Mouse (Mus musculus) CH12.LX (cell line): ENCODE data around the gene Serinc5. TPM values are rescaled to one million over a fixed set of nuclear protein-coding genes. Genes with fewer than 3 reads are reported as not detected.

Source experiments
- DNase-seq: peaks from one replicate; pipeline ENCODE4 v3.0.0-alpha.2; 2013; ENCODE audit errors: extremely low read depth
- H3K27ac ChIP-seq: 2 replicates; pipeline ENCODE4 v1.5.1; 2012; ENCODE audit warnings: low read depth, mild to moderate bottlenecking, control low read depth, moderate library complexity; ENCODE audit not compliant: insufficient read depth
- H3K27me3 ChIP-seq: replicated peaks from 2 replicates; pipeline ENCODE3; 2012; ENCODE audit warnings: inconsistent platforms
- H3K36me3 ChIP-seq, 2 experiments: replicated peaks in 1 of 2; 2 replicates each; pipeline versions ENCODE3 to v1.6.1; 2012; ENCODE audit warnings: inconsistent platforms in 1 of 2, low read length in 1 of 2, mild to moderate bottlenecking in 1 of 2, mixed read lengths in 1 of 2, moderate library complexity in 1 of 2; ENCODE audit not compliant: control insufficient read depth in 1 of 2, insufficient read depth in 1 of 2
- H3K4me1 ChIP-seq, 2 experiments: 2 replicates each; pipeline ENCODE4 v1.6.1; 2012; ENCODE audit warnings: inconsistent platforms in 1 of 2, moderate library complexity in 1 of 2; ENCODE audit not compliant: insufficient read depth in 2 of 2, control insufficient read depth in 1 of 2
- H3K4me2 ChIP-seq: 2 replicates; pipeline ENCODE4 v1.6.1; 2012; ENCODE audit warnings: low read depth, mild to moderate bottlenecking, control low read depth; ENCODE audit not compliant: poor library complexity, insufficient read depth, severe bottlenecking
- H3K4me3 ChIP-seq, 3 experiments: fragments of 150-350 bp in 1 of 3; sonication (generic) in 1 of 3; replicated peaks in 1 of 3; 2 replicates each; pipeline versions ENCODE3 to v1.5.1; 2011 to 2012; ENCODE audit warnings: low read depth in 2 of 3, low read length in 2 of 3, mild to moderate bottlenecking in 2 of 3, moderate library complexity in 2 of 3, control low read depth in 1 of 3, improper control_type of control experiment in 1 of 3, inconsistent platforms in 1 of 3, mixed read lengths in 1 of 3; ENCODE audit not compliant: poor library complexity in 1 of 3
- H3K79me2 ChIP-seq: replicated peaks from 2 replicates; pipeline ENCODE4 v1.6.1; 2012; ENCODE audit warnings: mild to moderate bottlenecking, moderate library complexity; ENCODE audit not compliant: control insufficient read depth, poor library complexity, insufficient read depth, severe bottlenecking; ENCODE audit errors: extremely low read depth
- H3K9ac ChIP-seq: 2 replicates; pipeline ENCODE4 v1.6.1; 2012; ENCODE audit warnings: low read depth, mild to moderate bottlenecking, control low read depth, moderate library complexity; ENCODE audit not compliant: insufficient read depth
- H3K9me3 ChIP-seq: replicated peaks from 2 replicates; pipeline ENCODE3; 2012; ENCODE audit warnings: low read length, inconsistent platforms, mixed read lengths
- BHLHE40 ChIP-seq: IDR thresholded peaks from 2 replicates; pipeline ENCODE4 v1.6.1; 2011; ENCODE audit warnings: mild to moderate bottlenecking, low read depth, low read length, improper control_type of control experiment
- CHD1 ChIP-seq: IDR thresholded peaks from 2 replicates; pipeline ENCODE4 v1.6.1; 2012; ENCODE audit warnings: low read depth, low read length, improper control_type of control experiment, inconsistent platforms
- CHD2 ChIP-seq: IDR thresholded peaks from 2 replicates; pipeline ENCODE4 v1.6.1; 2011; ENCODE audit warnings: low read length, improper control_type of control experiment
- CTCF ChIP-seq, 2 experiments: IDR thresholded peaks in 1 of 2; conservative IDR thresholded peaks in 1 of 2; 2 replicates each; pipeline ENCODE4 v1.5.1; 2011 to 2012; ENCODE audit warnings: low read depth in 2 of 2, low read length in 2 of 2, improper control_type of control experiment in 1 of 2, inconsistent platforms in 1 of 2, mild to moderate bottlenecking in 1 of 2, moderate library complexity in 1 of 2
- E2F4 ChIP-seq: IDR thresholded peaks from 2 replicates; pipeline ENCODE4 v1.6.1; 2011; ENCODE audit warnings: low read depth, low read length, improper control_type of control experiment; ENCODE audit not compliant: insufficient replicate concordance
- ELF1 ChIP-seq: IDR thresholded peaks from 2 replicates; pipeline ENCODE4 v1.6.1; 2014; ENCODE audit warnings: low read depth, mild to moderate bottlenecking, inconsistent platforms, low read length, improper control_type of control experiment
- EP300 ChIP-seq: IDR thresholded peaks from 2 replicates; pipeline ENCODE4 v1.6.1; 2011; ENCODE audit warnings: low read length, improper control_type of control experiment
- ETS1 ChIP-seq: conservative IDR thresholded peaks from 2 replicates; pipeline ENCODE4 v1.6.1; 2012; ENCODE audit warnings: low read depth, mild to moderate bottlenecking, inconsistent platforms, low read length, improper control_type of control experiment, moderate library complexity
- GABPA ChIP-seq: IDR thresholded peaks from 2 replicates; pipeline ENCODE4 v1.6.1; 2012; ENCODE audit warnings: low read depth, low read length, improper control_type of control experiment, inconsistent platforms; ENCODE audit not compliant: insufficient replicate concordance
- HCFC1 ChIP-seq: IDR thresholded peaks from 2 replicates; pipeline ENCODE4 v1.6.1; 2012; ENCODE audit warnings: low read depth, mild to moderate bottlenecking, inconsistent platforms, low read length, improper control_type of control experiment
- IRF4 ChIP-seq: IDR thresholded peaks from 2 replicates; pipeline ENCODE4 v1.6.1; 2014; ENCODE audit warnings: low read depth, mild to moderate bottlenecking, inconsistent platforms, low read length, improper control_type of control experiment
- JUN ChIP-seq: IDR thresholded peaks from 2 replicates; pipeline ENCODE4 v1.6.1; 2011; ENCODE audit warnings: low read depth, mild to moderate bottlenecking, low read length, improper control_type of control experiment, moderate library complexity; ENCODE audit not compliant: insufficient read depth
- JUND ChIP-seq: conservative IDR thresholded peaks from 2 replicates; pipeline ENCODE4 v1.6.1; 2011; ENCODE audit warnings: low read depth, low read length, improper control_type of control experiment
- KAT2A ChIP-seq: IDR thresholded peaks from 2 replicates; pipeline ENCODE4 v1.6.1; 2012; ENCODE audit warnings: low read length, improper control_type of control experiment, inconsistent platforms; ENCODE audit not compliant: insufficient replicate concordance
- MAFK ChIP-seq: IDR thresholded peaks from 2 replicates; pipeline ENCODE4 v1.6.1; 2011; ENCODE audit warnings: low read length, improper control_type of control experiment; ENCODE audit not compliant: insufficient replicate concordance
- MAX ChIP-seq: IDR thresholded peaks from 2 replicates; pipeline ENCODE4 v1.6.1; 2011; ENCODE audit warnings: low read length, improper control_type of control experiment
- MAZ ChIP-seq: IDR thresholded peaks from 2 replicates; pipeline ENCODE4 v1.6.1; 2012; ENCODE audit warnings: low read depth, mild to moderate bottlenecking, inconsistent platforms, low read length, improper control_type of control experiment, moderate library complexity
- MEF2A ChIP-seq: IDR thresholded peaks from 2 replicates; pipeline ENCODE4 v1.6.1; 2014; ENCODE audit warnings: low read depth, mild to moderate bottlenecking, inconsistent platforms, low read length, improper control_type of control experiment, borderline replicate concordance
- MXI1 ChIP-seq: IDR thresholded peaks from 2 replicates; pipeline ENCODE4 v1.6.1; 2011; ENCODE audit warnings: mild to moderate bottlenecking, low read depth, low read length, improper control_type of control experiment
- MYC ChIP-seq: IDR thresholded peaks from 2 replicates; pipeline ENCODE4 v1.6.1; 2011; ENCODE audit warnings: low read depth, mild to moderate bottlenecking, improper control_type of control experiment, low read length
- NELFE ChIP-seq: IDR thresholded peaks from 2 replicates; pipeline ENCODE4 v1.6.1; 2011; ENCODE audit warnings: low read depth, low read length, improper control_type of control experiment
- NRF1 ChIP-seq: IDR thresholded peaks from 2 replicates; pipeline ENCODE4 v1.6.1; 2014; ENCODE audit warnings: low read depth, mild to moderate bottlenecking, inconsistent platforms, low read length, improper control_type of control experiment, moderate library complexity
- PAX5 ChIP-seq: IDR thresholded peaks from 2 replicates; pipeline ENCODE4 v1.6.1; 2012; ENCODE audit warnings: low read length, inconsistent platforms, mixed read lengths
- POLR2A ChIP-seq: IDR thresholded peaks from 2 replicates; pipeline ENCODE4 v1.6.1; 2011; ENCODE audit warnings: low read depth, mild to moderate bottlenecking, improper control_type of control experiment, low read length
- POLR2AphosphoS2 ChIP-seq: IDR thresholded peaks from 2 replicates; pipeline ENCODE4 v1.6.1; 2011; ENCODE audit warnings: low read depth, low read length, improper control_type of control experiment
- RAD21 ChIP-seq: IDR thresholded peaks from 2 replicates; pipeline ENCODE4 v1.6.1; 2011; ENCODE audit warnings: low read depth, mild to moderate bottlenecking, low read length, improper control_type of control experiment, moderate library complexity
- RCOR1 ChIP-seq: conservative IDR thresholded peaks from 2 replicates; pipeline ENCODE4 v1.6.1; 2012; ENCODE audit warnings: low read depth, mild to moderate bottlenecking, inconsistent platforms, low read length, improper control_type of control experiment
- SIN3A ChIP-seq: IDR thresholded peaks from 2 replicates; pipeline ENCODE4 v1.6.1; 2012; ENCODE audit warnings: low read length, improper control_type of control experiment, inconsistent platforms
- SMC3 ChIP-seq: IDR thresholded peaks from 2 replicates; pipeline ENCODE4 v1.6.1; 2011; ENCODE audit warnings: low read depth, low read length, improper control_type of control experiment
- TBP ChIP-seq: conservative IDR thresholded peaks from 2 replicates; pipeline ENCODE4 v1.6.1; 2011; ENCODE audit warnings: low read depth, low read length, improper control_type of control experiment
- TCF12 ChIP-seq: IDR thresholded peaks from 2 replicates; pipeline ENCODE4 v1.6.1; 2014; ENCODE audit warnings: low read depth, mild to moderate bottlenecking, inconsistent platforms, low read length, improper control_type of control experiment
- UBTF ChIP-seq: IDR thresholded peaks from 2 replicates; pipeline ENCODE4 v1.6.1; 2012; ENCODE audit warnings: low read depth, mild to moderate bottlenecking, inconsistent platforms, low read length, improper control_type of control experiment, moderate library complexity
- USF1 ChIP-seq: IDR thresholded peaks from 2 replicates; pipeline ENCODE4 v1.6.1; 2014; ENCODE audit warnings: low read depth, mild to moderate bottlenecking, inconsistent platforms, low read length, improper control_type of control experiment
- USF2 ChIP-seq: conservative IDR thresholded peaks from 2 replicates; pipeline ENCODE4 v1.6.1; 2011; ENCODE audit warnings: low read depth, low read length, improper control_type of control experiment
- ZC3H11A ChIP-seq: IDR thresholded peaks from 2 replicates; pipeline ENCODE4 v1.6.1; 2012; ENCODE audit warnings: low read depth, mild to moderate bottlenecking, inconsistent platforms, low read length, improper control_type of control experiment
- ZKSCAN1 ChIP-seq: IDR thresholded peaks from 2 replicates; pipeline ENCODE4 v1.6.1; 2012; ENCODE audit warnings: low read depth, inconsistent platforms, low read length, improper control_type of control experiment, borderline replicate concordance
- ZMIZ1 ChIP-seq: IDR thresholded peaks from 2 replicates; pipeline ENCODE4 v1.6.1; 2012; ENCODE audit warnings: low read depth, mild to moderate bottlenecking, inconsistent platforms, low read length, improper control_type of control experiment
- ZNF384 ChIP-seq: IDR thresholded peaks from 2 replicates; pipeline ENCODE4 v1.6.1; 2012; ENCODE audit warnings: low read depth, low read length, improper control_type of control experiment, inconsistent platforms
- dilution Hi-C: fragments of 300-500 bp; cut with MboI; formaldehyde crosslinking; loops from 2 replicates; pipeline ENCODE4 v1.14.3; 2020; ENCODE audit warnings: low sequenced_read_pairs; ENCODE audit not compliant: extremely low pct_unique_long_range_greater_than_20kb, extremely low pct_ligation_motif_present
- in situ Hi-C: fragments of 300-500 bp; cut with MboI; formaldehyde crosslinking; loops from 3 replicates; pipeline ENCODE4 v1.14.3; 2019; ENCODE audit warnings: low sequenced_read_pairs, low pct_ligation_motif_present, low pct_unique_long_range_greater_than_20kb, mixed read lengths
- polyA plus RNA-seq: library from polyadenylated mRNA; unstranded; fragments of >175 nt; gene quantifications from 2 replicates; pipeline ENCODE4 v1.2.1, GENCODE M21; 2012; ENCODE audit warnings: low read depth; ENCODE audit not compliant: insufficient read length
- total RNA-seq, 2 experiments: library from RNA; depleted of rRNA; stranded (reverse); fragments of 300-350 nt in 1 of 2; fragments of >200 nt in 1 of 2; gene quantifications; 2 replicates each; pipeline ENCODE4 v1.2.3; 2012 to 2014

The Serinc5 gene
- total and polyA plus RNA-seq, 3 experiments = 1.9 to 5.2 (median 4.3) TPM

- no peak for TF ChIP-seq RCOR1
- TF ChIP-seq POLR2AphosphoS2 = no peak
- no peak for TF ChIP-seq ELF1
- no peak for TF ChIP-seq TCF12
- no peak for TF ChIP-seq TBP
- no peak for TF ChIP-seq BHLHE40
- TF ChIP-seq GABPA = no peak
- no peak for TF ChIP-seq MAZ
- TF ChIP-seq NRF1 = no peak
- 0 out of 2 replicates have a peak, but pooled peaks have one; percentile 30 for TF ChIP-seq SIN3A
- no peak for TF ChIP-seq ZNF384
- no peak; the same call in 1 of the 2 replicates for TF ChIP-seq E2F4
- no peak for TF ChIP-seq ZKSCAN1
- TF ChIP-seq ETS1 = no peak
- TF ChIP-seq NELFE = no peak; the same call in 1 of the 2 replicates
- TF ChIP-seq HCFC1 = no peak
- peak; percentile 79 for TF ChIP-seq SMC3
- TF ChIP-seq MAX = no peak
- no peak for TF ChIP-seq EP300
- no peak for TF ChIP-seq MYC
- peak; percentile 19; the same call in 1 of the 2 replicates for TF ChIP-seq IRF4
- no peak; the same call in 1 of the 2 replicates for TF ChIP-seq MEF2A
- TF ChIP-seq MXI1 = peak; percentile 37; the same call in 1 of the 2 replicates
- no peak for TF ChIP-seq CHD1
- TF ChIP-seq UBTF = no peak
- TF ChIP-seq CTCF (conservative IDR thresholded peaks at IDR 0.05 in 1 of 2, IDR thresholded peaks at IDR 0.05 in 1 of 2; ENCODE audit: low read depth in 2 of 2, low read length in 2 of 2) = peak; percentile 64 to 93
- TF ChIP-seq JUND = no peak
- no peak for TF ChIP-seq PAX5
- TF ChIP-seq POLR2A = no peak
- peak; percentile 55 for TF ChIP-seq ZC3H11A
- peak; percentile 94 for TF ChIP-seq RAD21
- no peak for TF ChIP-seq JUN
- TF ChIP-seq USF2 = no peak
- TF ChIP-seq MAFK = no peak
- no peak for TF ChIP-seq ZMIZ1
- no peak for TF ChIP-seq USF1
- TF ChIP-seq KAT2A = no peak
- TF ChIP-seq CHD2 = no peak
- Histone ChIP-seq H3K4me3 (peak overlapping the region in 1 of 3 experiments; percentile 36), H3K9me3 (peaks cover 3% of the 10 kb centered on the region), H3K9ac (no peak overlapping the region), H3K27me3 (no peaks in the 10 kb centered on the region), H3K36me3 (no peaks in the 10 kb centered on the region), H3K79me2 (no peaks in the 10 kb centered on the region), H3K4me2 (peak overlapping the region; percentile 67), H3K27ac (no peak overlapping the region), H3K4me1 (peaks cover 2 to 3% of the 10 kb centered on the region in 2 experiments; a peak in 2 of 4 replicates)
- dilution Hi-C loops (no loop called here), in situ Hi-C loops (loop anchor here (10.0 to 25.0 kb wide), 5 partner anchors 214 to 961 kb away; no protein-coding TSS in a partner anchor)
- DNase-seq = peak; percentile 88
Observed at GRCm38 (mm10) chr13:92750976-92751518, 140.2 kb downstream of the Serinc5 start.
